Mouse (Mus musculus) hindbrain, embryonic 15.5 days (tissue): ENCODE results near the gene Nfkbie. TPM values are rescaled to one million over a fixed set of nuclear protein-coding genes. Genes with fewer than 3 reads are reported as not detected.

Source experiments
- ATAC-seq: fragments of 200-750 bp; cut with Nextera tagmentation; 2 replicates; pipeline ENCODE4 v1.8.0; 2017; ENCODE audit warnings: low read depth, moderate number of reproducible peaks, moderate TSS enrichment; ENCODE audit not compliant: low FRiP score
- H3K27ac ChIP-seq: fragments of 300-500 bp; sonication (generic); replicated peaks from 2 replicates; pipeline ENCODE4 v1.5.1; 2015; ENCODE audit warnings: mild to moderate bottlenecking, inconsistent platforms
- H3K27me3 ChIP-seq: fragments of 300-500 bp; sonication (generic); 2 replicates; pipeline ENCODE4 v1.6.1; 2015; ENCODE audit warnings: control low read depth, inconsistent platforms
- H3K36me3 ChIP-seq: fragments of 300-500 bp; sonication (generic); 2 replicates; pipeline ENCODE4 v1.6.1; 2015; ENCODE audit warnings: control low read depth, inconsistent platforms
- H3K4me1 ChIP-seq: fragments of 300-500 bp; sonication (generic); replicated peaks from 2 replicates; pipeline ENCODE4 v1.6.1; 2015; ENCODE audit warnings: control low read depth, inconsistent platforms
- H3K4me2 ChIP-seq: fragments of 300-500 bp; sonication (generic); 2 replicates; pipeline ENCODE4 v1.6.1; 2015; ENCODE audit warnings: moderate library complexity, mild to moderate bottlenecking, inconsistent platforms
- H3K4me3 ChIP-seq: fragments of 300-500 bp; sonication (generic); 2 replicates; pipeline ENCODE4 v1.5.1; 2015; ENCODE audit warnings: mild to moderate bottlenecking, inconsistent platforms
- H3K9ac ChIP-seq: fragments of 300-500 bp; sonication (generic); 2 replicates; pipeline ENCODE4 v1.6.1; 2015; ENCODE audit warnings: inconsistent platforms
- H3K9me3 ChIP-seq: fragments of 300-500 bp; sonication (generic); 2 replicates; pipeline ENCODE4 v1.6.1; 2016; ENCODE audit warnings: control low read depth, inconsistent platforms
- WGBS: fragments of 180-500 bp; shearing (Covaris S2); methylation state at CpG from one replicate; pipeline ENCODE4 v1.1.7; 2015; 5-methylcytosine and 5-hydroxymethylcytosine counted together
- polyA plus RNA-seq: library from polyadenylated mRNA; unstranded; fragments of >200 nt; fragmentation: Nextera tagmentation; extraction: Ambion mirVana; gene quantifications from 2 replicates; pipeline ENCODE4 v1.2.1, GENCODE M21; 2015

Nfkbie gene
- polyA plus RNA-seq: 4.8 and 6.4 TPM in 2 replicates

DNA sequence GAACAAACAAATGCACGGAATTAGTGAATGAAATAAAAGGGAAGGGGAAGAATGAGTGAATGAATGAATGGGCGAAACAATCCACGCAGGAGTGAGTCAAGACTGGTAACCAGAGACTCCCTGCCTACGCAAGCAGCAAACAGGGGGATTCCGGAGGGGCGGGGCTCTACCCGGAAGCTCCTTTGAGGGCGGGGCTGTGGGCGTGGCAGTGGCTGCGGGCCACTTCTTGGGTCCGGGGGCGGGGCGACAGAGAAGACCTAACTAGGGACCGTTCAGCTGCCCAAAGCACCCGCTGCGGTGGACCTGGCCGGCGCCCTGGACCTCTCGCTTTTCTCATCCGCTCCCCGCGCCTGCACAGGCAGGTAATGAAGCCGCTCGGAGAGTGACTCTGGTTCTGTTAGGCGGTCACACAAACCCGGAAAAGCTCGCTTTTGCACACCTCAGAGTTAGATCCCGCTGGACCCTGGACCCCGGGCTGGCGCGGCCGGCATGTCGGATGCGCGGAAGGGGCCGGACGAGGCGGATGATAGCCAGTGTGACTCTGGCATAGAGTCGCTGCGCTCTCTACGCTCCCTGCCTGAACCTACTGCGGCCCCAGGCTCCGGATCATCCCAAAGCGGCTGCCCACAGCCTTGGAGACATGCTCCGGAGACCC lies at the start of gene Nfkbie:
Nfkbie (plus strand) TSS at position 252 of the 655 bp plus-strand sequence.
- Histone ChIP-seq H3K9ac (peak within 1 kb of the TSS; percentile 64), H3K27me3 (peaks cover 11% of the 10 kb centered on the region), H3K4me2 (peak within 1 kb of the TSS; percentile 83), H3K27ac (peak within 1 kb of the TSS; percentile 30; the same call in 1 of the 2 replicates), H3K36me3 (no peaks in the 10 kb centered on the region), H3K9me3 (no peaks in the 10 kb centered on the region), H3K4me3 (peak within 1 kb of the TSS; percentile 70), H3K4me1 (peaks cover 19% of the 10 kb centered on the region)
- ATAC-seq: peak; percentile 68
- under 1% methylated on average over 45 of the region's 45 CpGs for WGBS

DNA sequence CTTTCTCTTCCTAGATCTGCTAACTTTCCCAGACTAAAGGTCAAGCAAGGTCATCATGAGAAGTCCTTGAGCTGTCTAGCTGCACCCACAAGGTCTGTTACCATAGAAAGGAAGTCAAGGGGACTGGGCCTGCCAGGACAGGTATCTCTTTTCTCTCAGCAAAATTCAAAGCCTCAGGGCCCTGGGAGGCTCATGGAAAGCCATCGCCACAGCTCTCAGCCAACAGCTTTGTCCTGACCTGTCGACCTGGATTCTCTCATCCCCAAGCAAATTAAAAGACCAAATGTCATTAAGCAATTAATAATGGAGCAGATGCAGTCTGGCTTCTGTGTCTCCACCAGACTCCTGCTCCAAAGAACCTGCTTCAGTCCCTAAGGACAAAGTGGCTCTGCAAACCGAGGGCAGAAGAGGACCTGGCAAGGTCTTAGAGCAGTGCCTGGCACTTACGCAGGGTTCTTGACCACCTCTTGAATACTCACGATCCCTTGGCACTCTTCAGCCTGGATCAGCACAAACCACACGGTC lies 49.5 kb upstream of the Nfkbie start:
- Histone ChIP-seq H3K4me1 (peaks cover 14% of the 10 kb centered on the region), H3K4me3 (no peak overlapping the region), H3K36me3 (peaks cover 2% of the 10 kb centered on the region; the same call in 1 of the 2 replicates), H3K9me3 (no peaks in the 10 kb centered on the region), H3K4me2 (no peak overlapping the region), H3K27me3 (no peaks in the 10 kb centered on the region), H3K27ac (no peak overlapping the region), H3K9ac (0 out of 2 replicates have a peak overlapping the region, but pooled peaks have one; percentile 79)
- 73% methylated on average over 6 of the region's 6 CpGs for WGBS
- ATAC-seq: peak; percentile 9; the same call in 1 of the 2 replicates

DNA sequence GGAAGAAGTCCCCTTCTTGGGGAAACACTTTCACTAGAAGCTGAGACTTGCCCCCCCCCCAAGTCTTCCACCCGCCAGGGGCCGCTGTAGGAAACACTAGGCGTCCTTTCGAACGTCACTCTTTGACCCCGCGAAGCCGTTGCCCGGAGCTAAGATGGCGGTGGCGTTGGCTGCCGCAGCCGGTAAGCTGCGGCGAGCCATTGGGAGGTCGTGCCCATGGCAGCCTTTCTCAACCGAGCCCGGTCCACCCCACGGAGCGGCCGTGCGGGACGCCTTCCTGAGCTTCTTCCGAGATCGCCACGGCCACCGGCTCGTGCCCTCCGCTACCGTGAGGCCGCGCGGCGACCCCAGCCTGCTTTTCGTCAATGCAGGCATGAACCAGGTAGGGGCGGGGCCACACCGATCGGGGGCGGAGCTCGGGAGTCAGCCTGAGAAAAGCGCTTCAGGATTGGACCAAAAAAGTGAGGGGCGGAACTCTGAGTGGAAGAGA lies 48.8 kb upstream of the Nfkbie start, which contains the start of gene Aars2:
Aars2 (plus strand) TSS at position 142 of the 490 bp plus-strand sequence.
- peaks cover 14% of the 10 kb centered on the region for H3K4me1 ChIP-seq
- H3K27ac ChIP-seq: peak within 1 kb of the TSS; percentile 95
- WGBS: 0% methylated on average over 42 of the region's 42 CpGs
- peak within 1 kb of the TSS; percentile 77 for H3K4me3 ChIP-seq
- peak within 1 kb of the TSS; percentile 52 for H3K4me2 ChIP-seq
- peak within 1 kb of the TSS; percentile 79 for H3K9ac ChIP-seq
- H3K36me3 ChIP-seq: peaks cover 2% of the 10 kb centered on the region; the same call in 1 of the 2 replicates
- no peaks in the 10 kb centered on the region for H3K27me3 ChIP-seq
- ATAC-seq: peak; percentile 96
- H3K9me3 ChIP-seq: no peaks in the 10 kb centered on the region

DNA sequence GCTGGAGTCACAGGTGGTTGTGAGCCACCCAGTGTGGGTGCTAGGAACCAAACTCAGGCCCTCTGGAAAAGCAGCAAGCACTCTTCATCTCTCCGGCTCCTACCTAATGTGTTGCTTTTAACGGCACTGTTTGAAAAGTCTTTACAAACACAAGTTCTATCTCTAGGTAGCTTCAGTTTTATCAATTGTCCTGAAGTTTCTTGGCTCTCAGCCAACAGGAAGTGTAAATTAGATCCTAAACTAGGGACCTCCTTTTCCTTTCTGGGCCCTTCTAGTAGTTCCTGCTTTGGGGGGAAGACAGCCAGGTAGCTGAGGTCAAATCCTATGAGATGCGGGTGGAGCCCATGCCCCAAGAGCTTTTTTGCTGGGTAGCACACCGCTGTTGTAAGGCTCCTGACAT lies 44.6 kb upstream of the Nfkbie start:
- Histone ChIP-seq H3K4me2 (no peak overlapping the region), H3K36me3 (peaks cover 2% of the 10 kb centered on the region; the same call in 1 of the 2 replicates), H3K9me3 (no peaks in the 10 kb centered on the region), H3K4me3 (no peak overlapping the region), H3K9ac (no peak overlapping the region), H3K4me1 (peaks cover 14% of the 10 kb centered on the region), H3K27me3 (no peaks in the 10 kb centered on the region), H3K27ac (no peak overlapping the region)
- ATAC-seq: no peak
- WGBS: 97% methylated on average over 4 of the region's 4 CpGs

DNA sequence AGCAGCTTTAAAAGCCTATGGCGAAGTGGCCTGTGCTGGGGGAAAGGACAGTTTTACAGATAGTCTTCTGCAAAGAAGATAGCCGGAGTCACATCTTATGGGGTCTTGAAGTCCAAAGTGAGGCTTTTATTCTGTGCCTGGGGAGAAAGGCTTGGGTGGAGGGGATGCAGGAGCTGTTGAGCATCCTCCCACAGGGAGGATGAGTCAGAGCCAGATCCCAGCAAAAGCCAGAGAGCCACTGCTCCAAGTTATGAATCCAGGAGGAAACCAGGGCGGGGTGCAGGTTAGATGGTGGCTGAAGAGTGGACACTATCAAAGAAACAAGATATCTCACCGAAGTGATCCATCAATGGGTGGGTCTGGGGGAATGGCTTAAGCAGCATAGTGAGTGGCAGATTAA lies 43.7 kb upstream of the Nfkbie start:
- WGBS: 97% methylated on average over 4 of the region's 4 CpGs
- no peak for ATAC-seq

DNA sequence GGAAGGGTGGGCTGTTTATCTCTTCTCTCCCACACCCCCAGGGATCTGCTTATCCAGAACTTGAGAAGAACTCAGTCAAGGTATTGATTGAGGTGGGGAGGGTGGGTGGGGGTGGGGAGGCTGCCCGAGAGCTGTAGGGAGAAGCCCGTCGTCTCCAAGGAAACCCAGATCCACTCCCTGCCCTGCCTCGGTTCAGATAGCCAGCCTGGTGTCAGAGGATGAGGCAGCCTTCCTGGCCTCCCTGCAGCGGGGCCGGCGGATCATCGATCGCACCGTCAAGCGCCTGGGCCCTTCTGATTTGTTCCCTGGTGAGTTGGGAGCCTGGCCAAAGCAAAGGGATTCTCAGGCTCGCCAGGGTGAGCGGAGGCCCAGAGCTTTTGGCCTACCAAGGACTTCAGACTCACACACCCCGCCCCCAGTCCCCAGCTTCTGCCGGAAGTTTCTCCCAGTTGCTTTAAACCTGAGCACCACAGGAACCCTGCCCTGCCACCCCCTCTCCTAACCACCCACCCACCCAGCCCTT lies 40.2 kb upstream of the Nfkbie start:
- no peak for ATAC-seq
- Histone ChIP-seq H3K9me3 (no peaks in the 10 kb centered on the region), H3K9ac (no peak overlapping the region), H3K36me3 (no peaks in the 10 kb centered on the region), H3K4me2 (no peak overlapping the region), H3K4me3 (no peak overlapping the region), H3K4me1 (peaks cover 3% of the 10 kb centered on the region), H3K27ac (no peak overlapping the region), H3K27me3 (no peaks in the 10 kb centered on the region)
- WGBS: 49% methylated on average over 15 of the region's 15 CpGs

More for the DNA sequence above, 43.7 kb upstream of the Nfkbie start:
- Histone ChIP-seq H3K27ac (no peak overlapping the region), H3K4me1 (peaks cover 11% of the 10 kb centered on the region), H3K36me3 (peaks cover 2% of the 10 kb centered on the region; the same call in 1 of the 2 replicates), H3K4me2 (no peak overlapping the region), H3K9me3 (no peaks in the 10 kb centered on the region), H3K4me3 (no peak overlapping the region), H3K9ac (no peak overlapping the region), H3K27me3 (no peaks in the 10 kb centered on the region)

DNA sequence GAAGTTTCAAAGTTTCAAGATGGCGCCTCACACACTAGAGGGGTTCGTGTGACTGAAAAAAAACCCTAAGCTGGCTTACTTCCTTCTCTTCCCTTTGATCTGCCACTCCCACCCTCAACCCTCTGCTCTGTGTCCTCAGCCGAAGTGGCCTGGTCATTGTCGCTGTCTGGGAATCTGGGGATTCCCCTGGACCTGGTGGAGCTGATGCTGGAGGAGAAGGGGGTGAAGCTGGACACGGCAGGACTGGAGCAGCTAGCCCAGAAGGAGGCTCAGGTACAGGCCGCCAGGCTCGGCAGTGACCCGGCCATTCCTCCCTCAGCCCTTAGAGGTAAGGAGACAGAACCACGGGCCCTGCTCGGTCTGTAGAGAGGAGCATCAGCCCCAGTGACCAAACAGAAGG lies 39.7 kb upstream of the Nfkbie start:
- H3K9me3 ChIP-seq: no peaks in the 10 kb centered on the region
- H3K27ac ChIP-seq: no peak overlapping the region
- 88% methylated on average over 10 of the region's 10 CpGs for WGBS
- no peak overlapping the region for H3K9ac ChIP-seq
- peaks cover 3% of the 10 kb centered on the region for H3K4me1 ChIP-seq
- no peak overlapping the region for H3K4me3 ChIP-seq
- H3K4me2 ChIP-seq: no peak overlapping the region
- no peaks in the 10 kb centered on the region for H3K36me3 ChIP-seq
- no peak for ATAC-seq
- H3K27me3 ChIP-seq: no peaks in the 10 kb centered on the region

DNA sequence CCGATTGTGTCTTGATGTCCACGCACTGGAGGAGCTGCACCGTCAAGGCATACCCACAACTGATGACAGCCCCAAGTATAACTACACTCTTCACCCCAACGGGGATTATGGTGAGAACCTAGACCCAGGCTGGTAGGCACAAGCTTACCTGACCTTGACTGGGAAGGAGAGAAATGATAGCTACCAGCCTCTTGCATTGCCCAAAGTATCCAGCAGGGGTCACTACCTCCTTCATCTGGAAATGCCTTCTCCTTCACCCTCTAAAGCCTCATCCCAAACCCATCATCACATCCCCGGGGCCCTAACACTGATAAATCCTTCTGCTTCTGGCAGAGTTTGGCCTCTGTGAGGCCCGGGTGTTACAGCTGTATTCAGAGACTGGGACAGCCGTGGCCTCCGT lies 39.0 kb upstream of the Nfkbie start:
- no peak overlapping the region for H3K27ac ChIP-seq
- ATAC-seq: peak; percentile 36; the same call in 1 of the 2 replicates
- no peak overlapping the region for H3K4me3 ChIP-seq
- no peak overlapping the region for H3K9ac ChIP-seq
- WGBS: 48% methylated on average over 8 of the region's 8 CpGs
- H3K36me3 ChIP-seq: no peaks in the 10 kb centered on the region
- peaks cover 3% of the 10 kb centered on the region for H3K4me1 ChIP-seq
- H3K4me2 ChIP-seq: no peak overlapping the region
- H3K9me3 ChIP-seq: no peaks in the 10 kb centered on the region
- no peaks in the 10 kb centered on the region for H3K27me3 ChIP-seq

DNA sequence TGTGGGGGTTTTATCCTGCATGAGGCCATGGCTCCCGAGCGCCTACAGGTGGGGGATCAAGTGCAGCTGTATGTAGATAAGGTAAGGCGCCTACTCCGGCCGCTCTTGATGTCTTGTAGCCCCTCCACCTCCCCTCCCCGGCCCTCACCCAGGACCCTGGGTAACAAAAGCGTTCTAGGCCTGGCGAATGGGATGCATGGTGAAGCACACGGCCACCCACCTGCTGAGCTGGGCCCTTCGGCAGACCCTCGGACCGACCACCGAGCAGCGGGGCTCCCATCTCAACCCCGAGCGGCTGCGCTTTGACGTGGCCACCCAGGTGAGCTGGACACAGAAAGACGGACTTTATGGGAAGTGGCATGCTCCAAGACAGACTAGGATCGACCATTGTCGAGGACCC lies 38.4 kb upstream of the Nfkbie start:
- no peaks in the 10 kb centered on the region for H3K27me3 ChIP-seq
- no peak overlapping the region for H3K9ac ChIP-seq
- H3K4me3 ChIP-seq: no peak overlapping the region
- H3K4me2 ChIP-seq: no peak overlapping the region
- WGBS: 92% methylated on average over 21 of the region's 21 CpGs
- H3K36me3 ChIP-seq: no peaks in the 10 kb centered on the region
- peaks cover 5% of the 10 kb centered on the region for H3K4me1 ChIP-seq
- no peak overlapping the region for H3K27ac ChIP-seq
- no peaks in the 10 kb centered on the region for H3K9me3 ChIP-seq
- ATAC-seq: no peak

DNA sequence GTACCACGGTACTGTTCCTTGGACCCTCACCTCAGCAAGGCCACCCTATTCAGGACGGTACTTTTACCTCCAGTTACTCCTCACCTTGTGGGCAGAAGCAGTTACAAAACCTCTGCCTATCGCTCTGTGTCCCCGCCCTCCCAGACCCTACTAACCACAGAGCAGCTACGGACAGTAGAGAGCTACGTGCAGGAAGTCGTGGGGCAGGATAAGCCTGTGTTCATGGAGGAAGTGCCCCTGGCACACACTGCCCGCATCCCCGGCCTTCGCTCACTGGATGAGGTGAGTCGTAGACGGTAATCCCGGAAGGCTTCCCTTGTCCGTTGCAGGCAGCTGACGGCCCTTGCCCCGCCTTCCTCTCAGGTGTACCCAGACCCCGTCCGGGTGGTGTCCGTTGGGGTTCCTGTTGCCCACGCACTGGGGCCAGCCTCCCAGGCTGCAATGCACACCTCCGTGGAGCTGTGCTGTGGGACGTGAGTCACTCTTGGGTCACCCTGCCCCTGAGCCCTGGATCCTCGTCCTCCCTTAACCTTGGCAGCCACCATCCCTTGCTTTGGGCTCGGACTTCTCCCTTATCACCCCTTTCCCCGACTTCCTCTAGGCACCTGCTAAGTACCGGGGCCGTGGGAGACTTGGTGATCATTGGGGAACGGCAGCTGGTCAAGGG lies 37.8 kb upstream of the Nfkbie start:
- no peak overlapping the region for H3K27ac ChIP-seq
- H3K4me2 ChIP-seq: no peak overlapping the region
- no peaks in the 10 kb centered on the region for H3K9me3 ChIP-seq
- H3K36me3 ChIP-seq: no peaks in the 10 kb centered on the region
- H3K4me3 ChIP-seq: no peak overlapping the region
- ATAC-seq: no peak
- H3K9ac ChIP-seq: no peak overlapping the region
- H3K4me1 ChIP-seq: peaks cover 10% of the 10 kb centered on the region
- 94% methylated on average over 28 of the region's 28 CpGs for WGBS
- no peaks in the 10 kb centered on the region for H3K27me3 ChIP-seq

DNA sequence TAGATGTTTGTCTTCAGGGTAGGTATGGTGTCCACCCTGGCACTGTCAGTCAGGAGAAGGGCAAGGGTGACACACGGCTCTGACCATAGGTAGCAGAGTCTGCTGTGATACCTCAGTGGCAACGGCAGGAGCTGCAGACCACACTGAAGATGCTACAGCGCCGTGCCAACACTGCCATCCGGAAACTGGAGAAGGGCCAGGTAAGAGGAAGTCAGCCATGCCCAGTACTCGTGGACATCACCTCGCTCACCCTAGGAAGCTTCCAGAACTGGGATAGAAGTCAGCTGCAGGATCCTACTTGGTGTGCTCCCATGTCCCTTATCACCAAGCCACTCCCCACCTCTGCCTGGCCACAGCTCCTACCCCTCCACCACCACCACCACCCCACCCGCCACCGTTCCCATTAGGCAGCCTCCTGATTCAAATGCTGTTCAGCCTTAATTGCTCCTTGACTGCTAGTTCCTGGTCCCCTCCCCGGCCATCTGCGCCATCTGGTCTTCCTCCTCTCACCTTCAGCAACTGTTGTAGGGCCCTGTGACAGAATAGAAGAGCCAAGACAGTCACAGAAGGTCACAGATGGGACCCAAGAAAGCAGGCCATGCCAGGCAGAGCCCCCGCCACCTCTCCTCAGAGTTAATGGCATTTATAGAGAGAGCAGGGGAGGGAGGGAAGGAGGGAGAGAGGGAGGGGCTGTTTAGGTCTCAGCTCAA lies 36.6 kb upstream of the Nfkbie start:
- Histone ChIP-seq H3K9me3 (no peaks in the 10 kb centered on the region), H3K4me1 (peaks cover 21% of the 10 kb centered on the region), H3K27ac (peak overlapping the region; percentile 62), H3K9ac (no peak overlapping the region), H3K4me2 (no peak overlapping the region), H3K36me3 (no peaks in the 10 kb centered on the region), H3K27me3 (no peaks in the 10 kb centered on the region), H3K4me3 (no peak overlapping the region)
- ATAC-seq: no peak
- 79% methylated on average over 12 of the region's 12 CpGs for WGBS
